In genomic region chr6:127181296-127181695, GRCm38 (mm10) we compare ENCODE assay signal across 10 mouse cellular contexts. TPM values are rescaled to one million over a fixed set of nuclear protein-coding genes. Genes with fewer than 3 reads are reported as not detected.
DNase-seq lines count a peak whose midpoint lies in the region; ATAC-seq lines count a peak whose summit lies in the region.
"Had no signal": no experiment of that assay in that cellular context is flagged by ENCODE, and none has a peak within 500 bp of the region (broad histone marks: within the 10 kb centered on the region; RNA-seq: fewer than 3 reads in every experiment).

No protein-coding gene starts in this region.

- H3K27me3 ChIP-seq in limb, embryonic 15.5 days: no peaks in the 10 kb centered on the region
- H3K27me3 ChIP-seq: limb, embryonic 13.5 days had no signal

- H3K4me1 ChIP-seq in limb, embryonic 15.5 days: peaks cover 22% of the 10 kb centered on the region

- H3K4me3 ChIP-seq in limb, embryonic 15.5 days: no peak overlapping the region
- H3K4me3 ChIP-seq: heart, adult 2 months; limb, embryonic 13.5 days had no signal

- no peak overlapping the region for H3K9ac ChIP-seq in limb, embryonic 15.5 days
- H3K9ac ChIP-seq: limb, embryonic 13.5 days had no signal

- intact Hi-C loops in heart, postnatal 10 days (cut with DNase I): no loop called here

- no peaks in the 10 kb centered on the region for H3K36me3 ChIP-seq in limb, embryonic 15.5 days
- H3K36me3 ChIP-seq: limb, embryonic 13.5 days had no signal

- DNase-seq in cerebellum, postnatal 14 days: peak; percentile 66 to 68
- no peak for DNase-seq in cerebellum, adult 8-10 months
- DNase-seq in layer of hippocampus, adult 11-12 months (ENCODE audit: low spot score): peak; percentile 54
- no peak for DNase-seq in layer of hippocampus, adult 9-10 months (ENCODE audit: low spot score)
- DNase-seq in heart, postnatal 10 days: peak; percentile 53 to 57
- no peak for DNase-seq in natural killer cell, adult 2 months (ENCODE audit: low spot score in 2 of 2)
- no peak for DNase-seq in thymus, adult 18-20 months

- no peak overlapping the region for H3K27ac ChIP-seq in limb, embryonic 15.5 days
- H3K27ac ChIP-seq: heart, adult 2 months; limb, embryonic 13.5 days had no signal

- WGBS in limb, embryonic 15.5 days: 68% methylated on average over 12 of the region's 12 CpGs

- no peak overlapping the region for H3K4me2 ChIP-seq in limb, embryonic 15.5 days
- H3K4me2 ChIP-seq: limb, embryonic 13.5 days had no signal

- ATAC-seq in limb, embryonic 15.5 days (ENCODE audit: insufficient number of reproducible peaks, low FRiP score, low TSS enrichment, low read depth): 0 out of 2 replicates have a peak, but pooled peaks have one; percentile 15

- H3K9me3 ChIP-seq in limb, embryonic 15.5 days: no peaks in the 10 kb centered on the region
- H3K9me3 ChIP-seq: limb, embryonic 13.5 days had no signal

RNA-seq across cellular contexts. Expression of gene Ccnd2, which starts 29.3 kb away (rescaled TPM):
- total RNA-seq in heart, postnatal 10 days (2021): 100 to 1,000 TPM; 270 to 328 TPM
- polyA plus RNA-seq in limb, embryonic 15.5 days (2015; fragmentation: Nextera tagmentation; extraction: Ambion mirVana): 1,131 and 1,164 TPM in 2 replicates

Comparison
In these comparisons a context has a peak if more than half of its experiments do, and no peak if none do; other contexts are left out.
1. DNase-seq: peak in cerebellum, postnatal 14 days (2 of 2), layer of hippocampus, adult 11-12 months (single experiment) and heart, postnatal 10 days (2 of 2); none in cerebellum, adult 8-10 months (single experiment), layer of hippocampus, adult 9-10 months (single experiment), natural killer cell, adult 2 months (0 of 2) and thymus, adult 18-20 months (0 of 2).